Mouse (Mus musculus) liver, embryonic 14.5 days (tissue): ENCODE data around the gene Mst1. TPM values are rescaled to one million over a fixed set of nuclear protein-coding genes. Genes with fewer than 3 reads are reported as not detected.
A peak's percentile ranks its signal among the peaks of the same experiment; 100 is the strongest.

Source experiments
- ATAC-seq: fragments of 200-750 bp; cut with Nextera tagmentation; 2 replicates; pipeline ENCODE4 v1.8.0; 2017; ENCODE audit warnings: moderate number of reproducible peaks, mild to moderate bottlenecking, moderate library complexity; ENCODE audit not compliant: insufficient read depth
- DNase-seq, 3 experiments: peaks; one replicate each; pipeline ENCODE4 v3.0.0-alpha.2; 2012 to 2013; ENCODE audit warnings: low read depth in 3 of 3, low spot score in 3 of 3
- H3K27ac ChIP-seq: fragments of 300-500 bp; sonication (generic); 2 replicates; pipeline ENCODE4 v1.5.1; 2014; ENCODE audit warnings: moderate library complexity, mild to moderate bottlenecking, control low read depth, inconsistent platforms
- H3K27me3 ChIP-seq: fragments of 300-500 bp; sonication (generic); 2 replicates; pipeline ENCODE4 v1.6.1; 2014; ENCODE audit warnings: mild to moderate bottlenecking, low read length, moderate library complexity; ENCODE audit not compliant: control insufficient read depth, insufficient read depth
- H3K36me3 ChIP-seq: fragments of 300-500 bp; sonication (generic); replicated peaks from 2 replicates; pipeline ENCODE4 v1.6.1; 2014; ENCODE audit warnings: low read depth; ENCODE audit not compliant: control insufficient read depth, insufficient read depth
- H3K4me1 ChIP-seq, 2 experiments: fragments of 200-500 bp in 1 of 2; fragments of 300-500 bp in 1 of 2; sonication (generic) in 1 of 2; replicated peaks; 2 replicates each; pipeline ENCODE4 v1.6.1; 2012 to 2014; ENCODE audit warnings: antibody characterized with exemption in 1 of 2, inconsistent platforms in 1 of 2, low read length in 1 of 2; ENCODE audit not compliant: control insufficient read depth in 2 of 2, insufficient read depth in 2 of 2
- H3K4me2 ChIP-seq: fragments of 300-500 bp; sonication (generic); 2 replicates; pipeline ENCODE4 v1.6.1; 2014; ENCODE audit warnings: low read depth, mild to moderate bottlenecking, control low read depth, moderate library complexity
- H3K4me3 ChIP-seq, 2 experiments: fragments of 200-500 bp in 1 of 2; fragments of 300-500 bp in 1 of 2; sonication (generic) in 1 of 2; 2 replicates each; pipeline ENCODE4 v1.5.1; 2012 to 2014; ENCODE audit warnings: low read depth in 2 of 2, low read length in 2 of 2, mild to moderate bottlenecking in 2 of 2, control low read depth in 1 of 2, inconsistent platforms in 1 of 2, moderate library complexity in 1 of 2; ENCODE audit not compliant: insufficient read depth in 1 of 2
- H3K9ac ChIP-seq: fragments of 300-500 bp; sonication (generic); replicated peaks from 2 replicates; pipeline ENCODE4 v1.6.1; 2014; ENCODE audit warnings: mild to moderate bottlenecking, control low read depth, moderate library complexity
- H3K9me3 ChIP-seq: fragments of 300-500 bp; sonication (generic); 2 replicates; pipeline ENCODE4 v1.6.1; 2016; ENCODE audit warnings: low read length, mixed read lengths; ENCODE audit not compliant: control insufficient read depth
- CTCF ChIP-seq: IDR thresholded peaks from 2 replicates; pipeline ENCODE4 v1.5.1; 2016; ENCODE audit warnings: antibody characterized with exemption, low read depth, control low read depth
- EP300 ChIP-seq: IDR thresholded peaks from 2 replicates; pipeline ENCODE4 v1.6.1; 2016; ENCODE audit warnings: antibody characterized with exemption, low read depth
- WGBS: fragments of 180-500 bp; shearing (Covaris S2); extraction: QIAGEN DNeasy Blood & Tissue Kit; methylation state at CpG from one replicate; pipeline ENCODE4 v1.1.7; 2014; ENCODE audit not compliant: insufficient replicate concordance; 5-methylcytosine and 5-hydroxymethylcytosine counted together
- polyA plus RNA-seq, 2 experiments: library from polyadenylated mRNA; depleted of rRNA in 1 of 2; stranded (reverse) in 1 of 2; unstranded in 1 of 2; fragments of >200 nt; fragmentation: Nextera tagmentation in 1 of 2; extraction: Ambion mirVana in 1 of 2; gene quantifications; 2 replicates each; pipeline versions ENCODE4 v1.2.1 to v1.2.3; 2012 to 2014

The Mst1 gene
- polyA plus RNA-seq, 2 experiments, result 21.0 to 24.1 TPM

- Histone ChIP-seq H3K27ac (no peak overlapping the region), H3K4me3 (no peak overlapping the region), H3K9me3 (no peaks in the 10 kb centered on the region), H3K9ac (no peak overlapping the region), H3K36me3 (peaks cover 98% of the 10 kb centered on the region), H3K27me3 (no peaks in the 10 kb centered on the region), H3K4me2 (no peak overlapping the region), H3K4me1 (peaks cover 0 to 3% of the 10 kb centered on the region in 2 experiments; a peak in 1 of 4 replicates)
- ATAC-seq (peak; percentile 48), DNase-seq (peak; percentile 75 to 82 (median 77))
- peak; percentile 99 for TF ChIP-seq CTCF
- no peak for TF ChIP-seq EP300
- 21% methylated on average over 8 of the region's 8 CpGs for WGBS
These were observed 12.3 kb upstream of the Mst1 start for GRCm38 (mm10) chr9:108067900-108068299.

DNA sequence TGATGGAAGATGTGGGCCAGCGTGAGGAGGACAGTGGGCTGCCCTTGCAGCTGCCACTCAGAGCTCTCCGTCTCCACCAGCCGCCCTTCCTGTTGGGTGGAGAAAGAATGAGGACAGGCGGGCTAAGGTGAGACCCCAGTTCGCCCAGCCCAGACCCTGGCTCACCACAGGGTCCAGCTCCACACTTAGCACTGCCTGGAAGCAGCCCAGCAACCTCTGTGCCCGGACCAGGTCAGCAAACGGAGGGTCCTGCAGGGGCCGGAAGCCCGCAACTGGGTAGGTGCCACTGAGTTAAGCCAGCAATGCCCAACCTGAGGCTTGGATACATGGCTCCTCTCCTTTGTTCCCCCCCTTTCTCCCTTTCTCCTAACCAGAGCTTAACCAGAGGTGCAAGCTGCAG lies 11.2 kb upstream of the Mst1 start:
- Histone ChIP-seq H3K9ac (no peak overlapping the region), H3K4me3 (no peak overlapping the region), H3K4me2 (no peak overlapping the region), H3K9me3 (no peaks in the 10 kb centered on the region), H3K27ac (no peak overlapping the region), H3K4me1 (peaks cover 0 to 5% of the 10 kb centered on the region in 2 experiments; a peak in 1 of 4 replicates), H3K36me3 (peaks cover 96% of the 10 kb centered on the region), H3K27me3 (no peaks in the 10 kb centered on the region)
- TF ChIP-seq EP300, result no peak
- TF ChIP-seq CTCF, result no peak
- DNase-seq (no peak), ATAC-seq (no peak)
- WGBS, result 88% methylated on average over 9 of the region's 9 CpGs

- peaks cover 0 to 5% of the 10 kb centered on the region in 2 experiments; a peak in 1 of 4 replicates for H3K4me1 ChIP-seq
- H3K27me3 ChIP-seq, result no peaks in the 10 kb centered on the region
- H3K4me3 ChIP-seq, result no peak overlapping the region
- DNase-seq (no peak), ATAC-seq (no peak)
- H3K27ac ChIP-seq, result no peak overlapping the region
- peaks cover 96% of the 10 kb centered on the region for H3K36me3 ChIP-seq
- 87% methylated on average over 7 of the region's 7 CpGs for WGBS
- no peak for TF ChIP-seq EP300
- TF ChIP-seq CTCF, result no peak
- no peak overlapping the region for H3K4me2 ChIP-seq
- H3K9me3 ChIP-seq, result no peaks in the 10 kb centered on the region
- H3K9ac ChIP-seq, result no peak overlapping the region
These were observed 10.7 kb upstream of the Mst1 start for GRCm38 (mm10) chr9:108069529-108069928.

GRCm38 (mm10) chr9:108071801-108072200 lies 8.4 kb upstream of the Mst1 start:
- no peak for DNase-seq
- H3K4me3 ChIP-seq, result no peak overlapping the region

GRCm38 (mm10) chr9:108072481-108072924 lies 7.7 kb upstream of the Mst1 start:
- H3K36me3 ChIP-seq, result peaks cover 87% of the 10 kb centered on the region
- no peak overlapping the region for H3K27ac ChIP-seq
- WGBS, result 87% methylated on average over 9 of the region's 9 CpGs
- no peak overlapping the region for H3K9ac ChIP-seq
- H3K27me3 ChIP-seq, result no peaks in the 10 kb centered on the region
- H3K4me1 ChIP-seq, result peaks cover 5 to 10% of the 10 kb centered on the region in 2 experiments; a peak in 3 of 4 replicates
- DNase-seq, result no peak
- TF ChIP-seq CTCF (no peak), EP300 (no peak)
- no peaks in the 10 kb centered on the region for H3K9me3 ChIP-seq
- H3K4me3 ChIP-seq, result no peak overlapping the region
- H3K4me2 ChIP-seq, result no peak overlapping the region
- ATAC-seq, result no peak

More at GRCm38 (mm10) chr9:108071801-108072200, 8.4 kb upstream of the Mst1 start:
- no peak overlapping the region for H3K4me2 ChIP-seq
- no peaks in the 10 kb centered on the region for H3K27me3 ChIP-seq
- no peak overlapping the region for H3K9ac ChIP-seq
- peaks cover 89% of the 10 kb centered on the region for H3K36me3 ChIP-seq
- no peak overlapping the region for H3K27ac ChIP-seq
- H3K4me1 ChIP-seq, result peaks cover 0 to 7% of the 10 kb centered on the region in 2 experiments; a peak in 1 of 4 replicates
- H3K9me3 ChIP-seq, result no peaks in the 10 kb centered on the region
- 79% methylated on average over 4 of the region's 4 CpGs for WGBS
- no peak for ATAC-seq
- TF ChIP-seq CTCF (no peak), EP300 (no peak)
